Mouse (Mus musculus): ENCODE measurements around the gene Tmem119. TPM values are rescaled to one million over a fixed set of nuclear protein-coding genes. Genes with fewer than 3 reads are reported as not detected.

The Tmem119 gene
- polyA plus RNA-seq, 1 experiment from 2014 or later, result 5.6 TPM

- no peak within 1 kb of the TSS for H3K9ac ChIP-seq (replicated peaks)
- WGBS, result 49% methylated on average over 8 of the region's 8 CpGs
- no peak within 1 kb of the TSS for H3K4me2 ChIP-seq (replicated peaks)
Observed at GRCm38 (mm10) chr5:113832490-113832901, 32.2 kb upstream of the Tmem119 start, which contains the start of gene Selplg. Gene Selplg (minus strand): TSS chr5:113832644.

GRCm38 (mm10) chr5:113831741-113832140, 31.4 kb upstream of the Tmem119 start:
- 62% methylated on average over 3 of the region's 3 CpGs for WGBS
- ATAC-seq, result no peak
- Histone ChIP-seq H3K4me3 (replicated peaks) (no peak overlapping the region), H3K4me2 (replicated peaks) (no peak overlapping the region), H3K4me1 (replicated peaks) (no peaks in the 10 kb centered on the region), H3K27me3 (no peaks in the 10 kb centered on the region), H3K27ac (no peak overlapping the region), H3K9ac (replicated peaks) (no peak overlapping the region), H3K36me3 (no peaks in the 10 kb centered on the region), H3K9me3 (no peaks in the 10 kb centered on the region)

More at GRCm38 (mm10) chr5:113832490-113832901, 32.2 kb upstream of the Tmem119 start, which contains the start of gene Selplg:
- Histone ChIP-seq H3K27ac (0 out of 2 replicates have a peak within 1 kb of the TSS, but pooled peaks have one; percentile 14), H3K36me3 (no peaks in the 10 kb centered on the region), H3K4me1 (replicated peaks) (no peaks in the 10 kb centered on the region), H3K27me3 (no peaks in the 10 kb centered on the region), H3K4me3 (replicated peaks) (no peak within 1 kb of the TSS), H3K9me3 (no peaks in the 10 kb centered on the region)
- ATAC-seq, result no peak

- no peak for ATAC-seq
- H3K9ac ChIP-seq (replicated peaks), result no peak overlapping the region
- no peak overlapping the region for H3K4me3 ChIP-seq (replicated peaks)
- no peaks in the 10 kb centered on the region for H3K9me3 ChIP-seq
- no peaks in the 10 kb centered on the region for H3K4me1 ChIP-seq (replicated peaks)
- H3K4me2 ChIP-seq (replicated peaks), result no peak overlapping the region
- no peaks in the 10 kb centered on the region for H3K36me3 ChIP-seq
- no peaks in the 10 kb centered on the region for H3K27me3 ChIP-seq
- H3K27ac ChIP-seq, result no peak overlapping the region
- WGBS, result 91% methylated on average over 5 of the region's 5 CpGs
Observed at GRCm38 (mm10) chr5:113830796-113831195, 30.5 kb upstream of the Tmem119 start.

- H3K9ac ChIP-seq (replicated peaks), result no peak overlapping the region
- H3K27ac ChIP-seq, result no peak overlapping the region
- no peaks in the 10 kb centered on the region for H3K36me3 ChIP-seq
- ATAC-seq, result no peak
- H3K4me1 ChIP-seq (replicated peaks), result no peaks in the 10 kb centered on the region
- no peaks in the 10 kb centered on the region for H3K9me3 ChIP-seq
- H3K27me3 ChIP-seq, result no peaks in the 10 kb centered on the region
- no peak overlapping the region for H3K4me3 ChIP-seq (replicated peaks)
- 80% methylated on average over 10 of the region's 10 CpGs for WGBS
- no peak overlapping the region for H3K4me2 ChIP-seq (replicated peaks)
Observed at GRCm38 (mm10) chr5:113830292-113830643, 30.0 kb upstream of the Tmem119 start.

- Histone ChIP-seq H3K4me1 (replicated peaks) (no peaks in the 10 kb centered on the region), H3K27ac (no peak overlapping the region), H3K9me3 (no peaks in the 10 kb centered on the region), H3K9ac (replicated peaks) (no peak overlapping the region), H3K4me2 (replicated peaks) (no peak overlapping the region), H3K27me3 (no peaks in the 10 kb centered on the region), H3K4me3 (replicated peaks) (no peak overlapping the region), H3K36me3 (no peaks in the 10 kb centered on the region)
- 84% methylated on average over 7 of the region's 7 CpGs for WGBS
- ATAC-seq, result no peak
Observed at GRCm38 (mm10) chr5:113829566-113830291, 29.4 kb upstream of the Tmem119 start.

- Histone ChIP-seq H3K27ac (no peak overlapping the region), H3K4me1 (replicated peaks) (no peaks in the 10 kb centered on the region), H3K36me3 (no peaks in the 10 kb centered on the region), H3K4me3 (replicated peaks) (no peak overlapping the region), H3K9ac (replicated peaks) (no peak overlapping the region), H3K4me2 (replicated peaks) (no peak overlapping the region), H3K9me3 (no peaks in the 10 kb centered on the region), H3K27me3 (no peaks in the 10 kb centered on the region)
- ATAC-seq, result no peak
- 61% methylated on average over 7 of the region's 7 CpGs for WGBS
Observed at GRCm38 (mm10) chr5:113828481-113828880, 28.2 kb upstream of the Tmem119 start.

- H3K4me1 ChIP-seq (replicated peaks), result no peaks in the 10 kb centered on the region
- H3K27me3 ChIP-seq, result no peaks in the 10 kb centered on the region
- H3K4me2 ChIP-seq (replicated peaks), result no peak overlapping the region
- H3K9ac ChIP-seq (replicated peaks), result no peak overlapping the region
- H3K36me3 ChIP-seq, result no peaks in the 10 kb centered on the region
- ATAC-seq, result no peak
- WGBS, result 62% methylated on average over 4 of the region's 4 CpGs
- H3K4me3 ChIP-seq (replicated peaks), result no peak overlapping the region
- H3K9me3 ChIP-seq, result no peaks in the 10 kb centered on the region
- no peak overlapping the region for H3K27ac ChIP-seq
Observed at GRCm38 (mm10) chr5:113827991-113828411, 27.7 kb upstream of the Tmem119 start.

GRCm38 (mm10) chr5:113826619-113827018, 26.3 kb upstream of the Tmem119 start:
- H3K9me3 ChIP-seq, result no peaks in the 10 kb centered on the region
- no peaks in the 10 kb centered on the region for H3K27me3 ChIP-seq
- H3K27ac ChIP-seq, result no peak overlapping the region
- no peak for ATAC-seq
- no peak overlapping the region for H3K9ac ChIP-seq (replicated peaks)
- 93% methylated on average over 4 of the region's 4 CpGs for WGBS
- no peaks in the 10 kb centered on the region for H3K4me1 ChIP-seq (replicated peaks)
- H3K36me3 ChIP-seq, result no peaks in the 10 kb centered on the region
- H3K4me3 ChIP-seq (replicated peaks), result no peak overlapping the region
- H3K4me2 ChIP-seq (replicated peaks), result no peak overlapping the region

GRCm38 (mm10) chr5:113825558-113825957, 25.2 kb upstream of the Tmem119 start:
- Histone ChIP-seq H3K4me1 (replicated peaks) (no peaks in the 10 kb centered on the region), H3K36me3 (no peaks in the 10 kb centered on the region), H3K27ac (no peak overlapping the region), H3K9ac (replicated peaks) (no peak overlapping the region), H3K4me2 (replicated peaks) (no peak overlapping the region), H3K27me3 (no peaks in the 10 kb centered on the region), H3K9me3 (no peaks in the 10 kb centered on the region), H3K4me3 (replicated peaks) (no peak overlapping the region)
- ATAC-seq, result no peak
- WGBS, result 86% methylated on average over 7 of the region's 7 CpGs

- Histone ChIP-seq H3K4me2 (replicated peaks) (no peak overlapping the region), H3K4me1 (replicated peaks) (no peaks in the 10 kb centered on the region), H3K4me3 (replicated peaks) (no peak overlapping the region), H3K36me3 (no peaks in the 10 kb centered on the region), H3K27ac (no peak overlapping the region), H3K9me3 (no peaks in the 10 kb centered on the region), H3K9ac (replicated peaks) (no peak overlapping the region), H3K27me3 (no peaks in the 10 kb centered on the region)
- WGBS, result 79% methylated on average over 4 of the region's 4 CpGs
- no peak for ATAC-seq
Observed at GRCm38 (mm10) chr5:113824228-113824627, 23.9 kb upstream of the Tmem119 start.

- no peak for ATAC-seq
- WGBS, result 72% methylated on average over 14 of the region's 14 CpGs
Observed at GRCm38 (mm10) chr5:113818572-113818971, 18.3 kb upstream of the Tmem119 start.

GRCm38 (mm10) chr5:113815638-113816152, 15.4 kb upstream of the Tmem119 start:
- H3K27me3 ChIP-seq, result 0 out of 2 replicates have a peak, but pooled peaks cover 10% of the 10 kb centered on the region
- no peaks in the 10 kb centered on the region for H3K36me3 ChIP-seq
- no peak for ATAC-seq
- peak overlapping the region; percentile 1; the same call in 1 of the 2 replicates for H3K4me2 ChIP-seq (replicated peaks)
- no peak overlapping the region for H3K27ac ChIP-seq
- H3K4me3 ChIP-seq (replicated peaks), result no peak overlapping the region
- WGBS, result 12% methylated on average over 15 of the region's 15 CpGs
- H3K9ac ChIP-seq (replicated peaks), result no peak overlapping the region
- H3K9me3 ChIP-seq, result peaks cover 5% of the 10 kb centered on the region; the same call in 1 of the 2 replicates
- H3K4me1 ChIP-seq (replicated peaks), result 0 out of 2 replicates have a peak, but pooled peaks cover 4% of the 10 kb centered on the region

More at GRCm38 (mm10) chr5:113818572-113818971, 18.3 kb upstream of the Tmem119 start:
- H3K27me3 ChIP-seq, result 0 out of 2 replicates have a peak, but pooled peaks cover 10% of the 10 kb centered on the region
- no peak overlapping the region for H3K4me3 ChIP-seq (replicated peaks)
- H3K4me1 ChIP-seq (replicated peaks), result 0 out of 2 replicates have a peak, but pooled peaks cover 4% of the 10 kb centered on the region
- H3K9me3 ChIP-seq, result no peaks in the 10 kb centered on the region
- no peaks in the 10 kb centered on the region for H3K36me3 ChIP-seq
- H3K4me2 ChIP-seq (replicated peaks), result no peak overlapping the region
- H3K9ac ChIP-seq (replicated peaks), result no peak overlapping the region
- H3K27ac ChIP-seq, result no peak overlapping the region

Measured in midbrain, embryonic 13.5 days (tissue).